Mouse (Mus musculus): ENCODE results near the gene D10Jhu81e.
"Not testable (repeated sequence)": the region's sequence is repeated elsewhere in the genome, so short reads cannot be mapped to it uniquely, and the experiment has no call there.

The D10Jhu81e gene

DNA sequence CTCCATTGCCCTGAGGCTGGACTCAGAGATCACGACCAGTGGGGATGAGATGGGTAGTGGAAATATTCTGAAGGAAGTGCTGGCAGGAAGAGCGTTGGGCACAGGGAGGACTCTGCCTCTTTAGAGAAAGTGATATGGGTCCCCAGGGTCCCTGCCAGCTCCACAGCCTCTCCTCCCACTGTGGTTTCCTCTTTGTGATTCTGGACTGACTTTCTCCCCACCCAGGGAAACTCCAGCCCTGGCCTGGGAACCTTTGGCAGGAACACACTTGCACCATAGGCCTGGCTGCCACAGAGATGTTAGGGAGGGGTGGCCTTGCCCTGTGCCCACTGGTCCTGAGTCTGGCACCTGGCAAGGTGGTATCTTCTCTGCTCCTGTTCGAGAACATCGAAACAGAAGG lies 39.6 kb downstream of the D10Jhu81e start:
- no peak for DNase-seq (ENCODE audit: low spot score)

DNA sequence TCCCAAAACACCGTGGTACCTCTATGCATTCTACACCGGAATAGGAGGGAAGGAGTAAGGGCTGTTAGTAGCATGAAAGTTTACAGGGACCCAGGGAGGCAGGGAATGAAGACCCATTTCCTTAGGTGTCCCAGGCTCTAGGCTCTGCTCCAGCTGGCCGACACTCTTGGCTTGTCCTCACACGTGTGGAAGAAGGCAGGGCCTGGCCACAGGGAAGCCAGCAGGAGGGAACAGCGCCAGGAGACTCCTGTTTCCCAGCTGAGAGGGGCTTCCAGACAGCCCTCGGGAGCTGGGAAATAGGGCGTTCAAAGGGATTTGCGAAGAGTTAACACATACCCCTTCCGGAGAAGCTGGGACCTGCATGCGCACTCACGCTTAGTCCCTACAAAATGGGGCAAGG lies 40.2 kb downstream of the D10Jhu81e start:
- peak; percentile 53 for DNase-seq (ENCODE audit: low spot score)

DNA sequence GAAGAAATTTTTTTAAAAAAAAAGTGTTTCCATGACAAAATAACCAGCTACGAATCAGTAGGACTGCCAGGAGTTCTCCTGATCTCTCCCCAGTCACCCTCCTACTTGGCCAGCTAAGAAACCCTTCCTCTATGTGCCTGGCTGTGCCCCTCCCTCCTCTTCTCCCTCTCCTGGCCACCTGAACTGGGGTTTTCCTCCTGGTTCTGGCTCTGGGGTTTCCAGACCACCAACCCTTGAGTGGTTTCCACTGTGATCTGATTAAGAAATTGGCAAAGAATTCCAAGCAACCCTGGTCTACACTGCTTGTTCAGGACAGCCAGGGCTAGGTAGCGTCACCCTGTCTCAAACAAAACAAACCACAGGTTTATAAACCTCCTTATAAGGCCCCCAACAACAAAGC lies 40.9 kb downstream of the D10Jhu81e start:
- no peak for DNase-seq (ENCODE audit: low spot score)

DNA sequence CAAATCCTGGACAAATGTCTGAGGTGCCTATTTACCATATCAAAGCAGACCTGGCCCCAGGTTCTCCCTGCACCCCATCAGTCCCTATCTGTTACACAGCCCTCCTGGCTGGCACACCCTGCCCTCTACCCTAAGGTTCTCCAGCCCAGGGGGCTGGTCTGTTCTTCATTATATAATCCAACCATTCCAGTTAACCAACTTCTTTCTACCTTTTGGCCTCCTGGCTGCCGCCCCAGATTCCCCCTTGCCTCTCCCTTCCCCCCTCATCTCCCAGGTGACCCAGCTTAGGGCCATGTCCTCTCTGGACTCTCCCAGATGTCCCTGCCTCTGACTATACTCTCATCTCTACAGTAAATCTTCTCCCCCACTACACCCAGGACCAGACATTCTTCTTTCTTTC lies 41.7 kb downstream of the D10Jhu81e start:
- no peak for DNase-seq (ENCODE audit: low spot score)

DNA sequence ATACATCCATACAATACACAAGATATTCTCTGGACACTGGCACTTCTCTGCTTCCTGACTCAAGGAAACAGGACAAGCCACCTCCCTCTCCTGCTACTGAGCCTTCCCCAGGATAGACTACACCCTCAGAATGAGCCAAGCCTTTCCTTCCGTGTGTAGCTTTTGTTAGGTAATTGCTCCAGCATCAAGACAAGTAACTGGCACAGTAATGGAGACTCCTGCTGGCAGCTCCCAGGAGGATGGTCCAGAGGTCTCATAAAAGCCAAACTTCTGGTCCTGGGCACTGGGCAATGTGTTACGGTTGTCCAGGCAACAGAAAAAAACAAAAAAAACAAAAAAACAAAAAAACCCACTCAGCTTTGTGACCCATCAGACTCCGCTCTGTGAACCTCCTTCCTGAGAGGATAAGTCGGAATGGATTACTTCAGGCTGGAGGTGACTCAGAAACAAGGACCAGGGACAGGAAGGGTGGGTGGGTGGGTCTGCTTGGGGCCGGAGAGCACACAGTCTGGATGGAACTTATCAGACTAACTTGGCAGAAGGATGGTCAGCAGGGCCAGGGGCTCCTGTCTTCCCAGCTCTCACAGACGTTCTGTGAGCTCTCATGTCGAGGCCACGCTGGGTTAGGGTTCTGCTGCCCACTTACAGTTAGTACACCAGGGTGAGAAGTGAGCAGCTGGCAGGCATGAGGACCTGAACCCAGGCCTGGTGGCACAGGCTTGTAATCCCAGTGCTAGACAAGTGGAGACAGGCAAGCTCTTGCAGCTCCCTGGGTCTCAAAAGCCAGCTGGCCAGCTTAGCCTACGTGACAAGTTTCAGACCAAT lies 42.3 kb downstream of the D10Jhu81e start:
- DNase-seq (ENCODE audit: low spot score): no peak

DNA sequence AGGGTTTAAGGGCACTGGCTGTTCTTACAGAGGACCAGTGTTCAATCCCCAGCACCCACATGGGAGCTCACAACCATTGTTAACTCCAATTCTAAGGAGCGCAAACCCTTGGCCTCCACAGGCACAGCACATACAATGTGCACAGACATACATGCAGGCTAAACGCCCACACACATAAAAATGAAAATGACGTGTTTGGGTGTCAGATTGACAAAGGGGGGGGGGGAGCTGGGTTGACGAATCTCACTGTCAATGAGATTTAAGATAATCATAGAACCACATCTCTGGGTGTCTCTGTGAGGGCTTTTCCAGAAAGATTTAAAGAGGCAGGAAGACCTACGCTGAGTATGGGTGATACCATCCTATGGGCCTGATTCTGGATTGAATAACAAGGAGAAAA lies 43.3 kb downstream of the D10Jhu81e start:
- DNase-seq (ENCODE audit: low spot score): no peak

DNA sequence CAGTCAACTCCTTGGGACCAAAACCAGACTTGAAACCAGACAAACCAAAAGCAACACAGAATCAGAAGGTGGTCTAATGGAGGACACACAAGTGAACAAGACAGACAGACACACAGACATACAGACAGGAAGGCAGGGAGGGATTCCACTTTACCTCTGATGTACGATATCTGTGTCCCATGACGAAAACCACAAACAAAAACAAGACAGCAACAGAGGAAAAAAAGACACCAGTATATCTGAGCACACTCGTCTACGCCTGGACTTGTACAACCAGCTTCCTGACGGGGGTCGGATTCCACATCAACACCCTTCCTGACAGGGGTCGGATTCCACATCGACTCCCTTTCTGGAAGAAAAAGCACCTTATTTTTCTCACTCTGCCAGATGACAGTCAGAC lies 44.5 kb downstream of the D10Jhu81e start:
- DNase-seq (ENCODE audit: low spot score): not testable (repeated sequence)

DNA sequence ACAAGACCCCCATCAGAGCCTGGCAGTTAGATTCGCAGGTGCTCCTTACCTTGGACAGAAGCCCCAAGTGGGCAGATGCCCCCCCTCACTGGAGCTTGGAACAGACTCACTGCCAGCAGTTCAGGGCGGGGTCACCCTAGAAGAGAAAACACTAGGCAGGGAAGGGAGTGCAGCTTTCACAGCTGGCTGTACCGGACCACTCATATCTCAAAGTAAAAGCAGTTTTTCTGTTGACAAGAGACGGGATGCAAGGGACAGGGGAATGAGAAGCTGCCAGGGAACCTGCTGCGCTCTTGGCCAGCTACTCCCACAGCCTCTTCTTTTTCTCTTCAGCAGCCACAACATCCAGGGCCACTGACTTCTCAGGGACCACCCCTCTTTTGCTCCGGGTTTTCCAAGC lies 45.4 kb downstream of the D10Jhu81e start:
- DNase-seq (ENCODE audit: low spot score): peak; percentile 31

DNA sequence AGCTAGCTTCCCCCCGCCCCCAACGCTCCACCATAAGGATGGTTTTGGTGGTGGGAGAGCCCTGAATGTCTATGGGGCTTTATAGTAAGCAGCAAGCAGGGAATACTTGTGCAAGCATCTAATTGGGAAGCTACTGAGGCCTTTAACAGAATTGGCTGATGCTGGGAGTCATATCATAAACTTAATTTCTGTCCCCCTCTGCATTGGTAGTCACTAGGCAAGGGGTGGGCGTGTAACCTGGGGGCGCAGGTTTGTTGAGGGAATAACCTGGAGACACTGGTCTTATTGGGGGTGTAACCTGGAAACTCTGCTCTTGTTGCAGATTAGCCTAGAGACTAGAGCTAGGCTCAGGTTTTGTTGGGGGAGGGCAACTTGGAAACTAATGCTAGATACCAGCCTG lies 50.2 kb downstream of the D10Jhu81e start:
- no peak for DNase-seq (ENCODE audit: low spot score)

DNA sequence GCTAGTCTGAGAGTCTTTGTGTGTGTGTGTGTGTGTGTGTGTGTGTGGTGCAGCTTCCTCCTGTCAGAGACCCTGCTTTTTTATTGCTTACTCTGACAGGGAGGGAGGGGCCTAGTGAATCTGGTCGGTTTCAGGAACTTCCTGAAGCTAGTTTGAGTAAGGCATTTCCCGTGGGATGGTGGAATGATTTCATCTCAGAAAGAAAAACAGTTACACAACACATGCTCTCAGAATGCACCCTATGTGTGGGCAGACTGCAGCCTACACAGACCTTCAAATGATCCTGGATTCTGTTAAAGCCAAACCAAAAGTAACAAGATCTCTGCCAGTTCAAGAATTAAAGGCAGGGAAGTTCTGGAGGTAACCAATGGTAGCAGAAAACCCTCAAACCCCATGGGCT lies 54.4 kb downstream of the D10Jhu81e start:
- DNase-seq (ENCODE audit: low spot score): no peak

DNA sequence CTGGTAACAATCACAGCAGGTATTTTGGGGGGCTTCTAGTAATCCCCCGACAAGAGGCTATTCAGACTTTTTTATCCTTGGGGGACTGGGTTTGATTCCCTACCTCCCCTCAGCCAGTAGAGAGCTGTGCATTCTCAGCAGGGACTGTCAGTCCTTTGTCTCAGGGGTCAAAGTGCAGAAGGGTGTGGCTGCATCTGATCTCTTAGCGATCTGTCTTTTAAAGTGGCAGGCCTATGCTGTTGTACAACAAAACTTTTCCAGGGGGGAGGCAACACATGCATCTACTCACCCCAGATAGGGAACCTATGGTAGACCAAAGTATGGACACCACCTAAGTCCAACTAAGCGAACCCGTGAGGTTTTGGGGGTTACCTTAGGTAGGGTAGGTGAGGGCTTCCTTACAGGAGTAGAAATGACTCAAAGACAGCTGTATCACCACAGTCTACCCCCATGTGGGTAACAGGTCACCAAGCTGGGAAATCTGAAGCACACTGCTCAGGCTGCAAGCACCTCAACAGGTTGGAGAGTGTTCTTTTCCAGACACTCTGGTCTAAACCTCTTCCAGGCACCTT lies 55.0 kb downstream of the D10Jhu81e start:
- no peak for DNase-seq (ENCODE audit: low spot score)
